Mouse (Mus musculus): ENCODE results near the gene Pitpnm3.

Gene Pitpnm3

DNA sequence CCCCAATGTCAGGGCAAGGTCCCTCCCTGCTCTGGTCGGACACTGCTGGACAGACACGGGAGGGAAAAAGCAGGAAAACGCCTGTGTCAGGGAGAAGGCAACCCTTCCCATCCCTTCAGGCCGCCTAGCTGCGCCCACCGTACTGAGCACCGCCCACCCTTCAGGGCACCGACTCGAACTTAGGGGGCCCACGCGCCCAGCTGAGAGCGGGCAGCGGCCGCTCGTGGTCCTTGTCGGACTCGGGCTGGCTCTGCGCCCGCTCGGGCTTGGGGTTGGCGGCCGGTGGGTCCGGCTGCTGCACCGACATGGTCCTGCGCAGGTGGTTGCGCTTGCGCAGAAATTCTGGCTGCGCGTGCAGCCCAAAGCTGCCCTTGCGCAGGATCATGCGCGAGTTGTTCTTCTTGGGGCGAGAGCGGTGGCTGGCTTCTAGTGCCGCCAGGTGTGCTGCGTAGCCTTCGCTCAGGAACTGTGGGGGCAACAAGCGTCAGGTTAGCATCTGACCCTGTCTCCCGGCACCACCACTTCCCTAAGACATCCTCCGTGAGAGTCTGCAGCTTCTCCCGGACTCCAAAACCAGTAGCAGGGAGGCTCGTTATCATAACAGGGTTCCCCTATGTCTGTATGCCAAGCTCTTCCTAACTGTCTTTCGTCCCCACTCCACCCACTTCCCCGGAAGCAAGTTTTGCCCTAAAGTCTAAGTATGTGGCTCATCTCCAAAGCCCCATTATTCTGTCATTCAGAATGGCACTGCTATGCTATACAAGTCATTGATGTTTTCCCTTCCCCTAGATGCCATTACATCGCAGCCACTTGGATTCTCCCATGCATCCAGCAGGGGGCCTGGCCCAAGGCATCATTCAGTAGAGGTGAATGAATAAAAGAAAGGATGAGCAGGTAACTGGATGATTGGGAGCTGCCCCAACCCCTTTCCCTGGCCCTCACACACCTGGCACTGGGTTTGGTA, 84.4 kb downstream of the Pitpnm3 start:
- DNase-seq (ENCODE audit: low read depth), result no peak

- no peak for DNase-seq (ENCODE audit: low read depth)
Observed at GRCm38 (mm10) chr11:72050168-72050894, 85.2 kb downstream of the Pitpnm3 start.

DNA sequence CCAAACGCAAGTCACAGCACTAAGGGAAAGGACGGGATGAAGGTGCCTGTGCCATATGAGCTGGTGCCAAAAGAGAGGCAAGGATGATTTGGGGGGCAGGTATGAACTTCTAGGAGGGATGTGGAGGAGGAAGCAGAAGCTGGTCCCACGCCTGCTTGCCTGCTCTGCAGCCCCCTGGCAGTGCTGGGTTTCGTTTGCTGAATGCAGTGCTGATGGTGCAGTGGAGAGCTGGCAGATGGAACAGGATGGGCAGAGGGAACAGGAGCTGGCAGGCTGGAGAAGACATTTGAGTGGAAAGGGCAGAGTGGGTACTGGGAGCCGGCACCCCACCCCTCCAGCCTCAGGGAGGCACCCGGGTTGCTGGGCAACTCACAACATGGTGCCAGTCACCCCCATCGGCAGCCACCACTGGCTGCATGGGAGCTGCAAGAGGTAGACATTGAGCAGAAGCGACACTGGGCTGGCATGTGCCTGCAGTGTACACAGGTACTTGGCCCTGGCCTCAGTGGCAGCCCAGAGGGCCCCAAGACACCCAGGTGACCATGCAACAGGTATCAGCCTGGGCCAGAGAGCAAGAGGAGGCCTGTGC, 86.3 kb downstream of the Pitpnm3 start:
- DNase-seq (ENCODE audit: low read depth), result no peak

- DNase-seq (ENCODE audit: low read depth), result no peak
Observed at GRCm38 (mm10) chr11:72048730-72049129, 86.8 kb downstream of the Pitpnm3 start.

GRCm38 (mm10) chr11:72044231-72044630, 91.3 kb downstream of the Pitpnm3 start:
- no peak for DNase-seq (ENCODE audit: low read depth)

DNA sequence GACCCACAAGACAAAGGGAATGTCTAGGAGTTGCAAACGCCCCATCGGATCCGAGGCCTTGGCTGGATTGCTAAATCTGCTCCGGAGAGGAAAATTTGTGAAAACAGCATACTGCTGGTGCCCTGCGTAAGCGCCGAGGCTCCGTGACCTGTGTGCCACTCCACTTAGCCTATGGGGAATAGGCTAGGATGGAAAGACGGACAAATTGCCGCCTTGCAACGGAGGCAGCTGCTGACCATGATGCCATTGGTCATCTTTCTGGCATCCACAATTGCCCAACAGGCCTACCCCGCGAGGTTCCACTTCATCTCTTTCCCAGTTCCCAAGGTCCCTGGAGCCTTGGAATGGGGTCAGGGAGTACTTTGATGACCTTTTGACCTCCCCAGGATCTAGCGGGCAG, 92.9 kb downstream of the Pitpnm3 start:
- DNase-seq (ENCODE audit: low read depth), result no peak

DNA sequence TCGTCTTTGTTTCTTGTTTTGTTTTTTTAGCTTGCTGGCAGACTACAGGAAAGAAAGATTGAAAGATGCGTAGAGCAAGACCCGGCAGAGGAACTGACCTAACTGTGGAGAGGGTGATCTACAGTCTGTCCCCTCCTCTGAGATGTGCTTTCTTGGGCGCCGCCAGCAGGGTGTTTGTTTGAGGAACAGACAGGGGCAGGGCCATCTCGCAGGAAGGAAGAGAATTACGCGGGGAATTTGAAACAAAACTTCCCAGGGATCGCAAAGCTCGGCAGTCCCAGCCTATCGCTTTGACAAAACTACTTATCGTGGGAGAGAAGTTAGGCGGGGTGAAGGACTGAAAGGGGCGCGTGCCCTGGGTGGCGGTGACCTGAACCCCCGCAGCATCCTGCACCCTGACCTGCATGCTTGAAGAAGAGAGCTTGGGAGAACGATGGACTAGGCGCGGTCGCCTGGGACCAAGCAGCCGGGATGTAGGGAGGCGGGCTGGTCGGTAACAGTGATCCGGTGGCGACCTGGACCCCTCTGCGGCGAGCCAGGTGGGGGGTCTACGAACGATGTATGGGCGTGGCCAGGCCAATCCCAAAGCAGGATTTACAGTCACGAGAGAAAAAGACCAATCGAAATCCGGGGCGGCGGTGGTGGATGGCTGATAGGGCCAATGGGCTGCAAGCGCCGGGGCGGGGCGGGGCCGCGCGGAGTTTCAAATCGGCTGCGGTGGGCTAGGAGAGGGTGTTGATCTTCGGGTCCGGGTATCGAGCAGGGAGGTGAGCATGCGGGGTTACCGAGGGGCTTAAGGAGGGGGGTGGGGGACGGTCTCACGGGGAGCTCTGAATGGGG, 93.6 kb downstream of the Pitpnm3 start, which contains the start of gene Pimreg:
Gene Pimreg (plus strand): TSS at position 265 of the 840 bp plus-strand sequence.
- DNase-seq (ENCODE audit: low read depth), result peak; percentile 51

DNA sequence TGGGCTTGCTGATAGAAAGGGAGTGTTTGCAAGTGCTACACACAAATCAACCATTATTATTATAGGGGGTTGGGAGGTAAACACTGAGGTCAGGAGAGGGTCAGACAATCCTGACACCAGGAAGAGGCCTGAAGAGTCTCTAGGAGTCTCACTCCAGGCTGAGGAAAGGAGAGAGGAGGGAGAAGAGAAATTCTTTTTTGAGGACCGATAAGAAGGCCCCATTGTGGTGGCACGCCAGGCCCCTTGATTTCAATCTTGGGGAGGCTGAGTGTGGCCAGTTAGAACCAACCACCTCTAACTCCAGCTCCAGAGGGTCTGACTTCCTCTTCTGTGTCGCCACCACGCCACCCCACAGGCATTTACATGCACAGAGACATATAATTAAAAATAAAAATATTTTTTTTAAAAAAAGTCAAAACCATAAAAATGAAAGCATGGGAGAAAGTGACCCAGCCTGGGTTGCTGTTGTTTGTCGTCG, 94.2 kb downstream of the Pitpnm3 start:
- DNase-seq (ENCODE audit: low read depth), result no peak

GRCm38 (mm10) chr11:72039599-72040386, 95.8 kb downstream of the Pitpnm3 start:
- no peak for DNase-seq (ENCODE audit: low read depth)

DNA sequence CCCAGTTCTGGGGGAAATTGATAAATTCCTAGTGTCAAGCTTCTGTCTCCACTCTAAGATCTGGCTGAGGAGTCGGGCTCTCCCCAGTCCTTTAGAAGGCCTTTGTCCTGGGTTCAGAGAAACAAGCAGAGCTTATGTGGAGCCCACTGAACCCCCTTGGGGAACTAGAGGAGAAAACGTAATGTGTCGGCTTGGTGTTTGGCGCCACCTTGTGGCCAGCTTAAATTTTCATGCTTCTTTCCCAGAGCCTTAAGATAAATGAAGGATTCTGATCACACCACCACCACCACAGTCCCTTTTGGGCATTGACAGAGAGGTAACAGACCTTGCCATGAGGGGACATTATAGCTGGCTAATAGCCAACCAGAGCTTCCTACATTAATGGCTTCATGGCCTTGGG, 97.6 kb downstream of the Pitpnm3 start:
- DNase-seq (ENCODE audit: low read depth), result no peak

DNA sequence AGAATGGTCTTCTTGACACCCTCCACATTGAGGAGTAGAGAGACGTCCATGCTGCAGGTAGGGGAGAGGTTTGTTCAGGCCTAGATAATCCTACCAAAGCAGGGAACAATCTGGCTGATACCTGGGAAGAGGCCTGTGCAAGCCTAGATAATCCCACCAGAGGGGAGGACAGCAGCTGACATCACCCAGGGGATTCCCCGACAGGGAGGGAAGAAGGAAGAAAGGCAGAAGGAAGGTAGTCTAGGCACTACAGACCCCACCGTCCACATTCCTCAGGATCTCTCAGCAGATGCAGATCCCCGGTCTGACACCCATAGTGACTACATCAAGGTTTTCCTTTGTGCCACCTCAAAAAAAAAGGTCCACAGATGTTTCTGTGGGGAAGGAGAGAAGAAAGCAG, 98.2 kb downstream of the Pitpnm3 start, which contains the start of gene Aipl1:
Gene Aipl1 (minus strand): TSS at position 101 of the 400 bp plus-strand sequence.
- DNase-seq (ENCODE audit: low read depth), result no peak

- DNase-seq (ENCODE audit: low read depth), result no peak
Observed at GRCm38 (mm10) chr11:72032589-72032988, 103.0 kb downstream of the Pitpnm3 start.

DNA sequence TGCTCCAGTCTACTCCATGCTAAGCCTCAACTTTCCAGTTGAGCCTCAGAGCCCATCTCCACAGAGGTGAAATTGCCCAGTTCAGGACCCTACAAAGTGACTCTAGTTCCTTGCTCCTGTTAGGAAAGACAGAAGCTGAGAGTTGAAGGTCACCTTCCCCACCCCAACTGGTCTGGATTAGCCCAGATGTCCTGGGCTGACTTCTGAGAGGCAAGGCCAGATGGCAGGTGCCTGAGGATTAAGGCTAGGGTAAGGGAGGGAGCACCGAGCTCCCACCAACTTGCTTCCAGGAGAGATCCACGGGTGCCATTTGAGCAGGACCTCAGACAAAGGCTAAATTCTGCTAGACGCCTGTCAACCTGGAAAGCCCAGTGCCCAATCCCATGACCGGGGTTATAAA, 103.5 kb downstream of the Pitpnm3 start:
- no peak for DNase-seq (ENCODE audit: low read depth)

DNA sequence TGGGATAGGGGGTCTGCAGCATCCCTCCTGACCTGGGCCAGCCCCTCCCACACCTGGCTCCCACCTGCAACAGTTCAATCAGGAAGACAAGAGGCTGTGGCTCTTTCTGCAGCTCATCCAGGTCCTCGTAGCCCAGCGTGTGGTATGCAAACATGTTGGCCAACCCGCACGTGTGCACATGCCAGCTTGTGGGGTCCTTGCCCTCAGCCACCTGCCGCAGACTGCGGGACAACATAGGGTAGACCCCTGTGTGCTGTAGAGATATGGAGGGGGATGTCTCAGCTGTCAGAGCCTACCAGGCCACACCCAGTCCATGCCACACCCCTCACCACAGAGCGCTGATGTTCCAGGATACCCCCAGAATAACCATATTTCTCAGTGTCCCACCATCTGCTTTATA, 104.2 kb downstream of the Pitpnm3 start:
- DNase-seq (ENCODE audit: low read depth), result no peak

DNA sequence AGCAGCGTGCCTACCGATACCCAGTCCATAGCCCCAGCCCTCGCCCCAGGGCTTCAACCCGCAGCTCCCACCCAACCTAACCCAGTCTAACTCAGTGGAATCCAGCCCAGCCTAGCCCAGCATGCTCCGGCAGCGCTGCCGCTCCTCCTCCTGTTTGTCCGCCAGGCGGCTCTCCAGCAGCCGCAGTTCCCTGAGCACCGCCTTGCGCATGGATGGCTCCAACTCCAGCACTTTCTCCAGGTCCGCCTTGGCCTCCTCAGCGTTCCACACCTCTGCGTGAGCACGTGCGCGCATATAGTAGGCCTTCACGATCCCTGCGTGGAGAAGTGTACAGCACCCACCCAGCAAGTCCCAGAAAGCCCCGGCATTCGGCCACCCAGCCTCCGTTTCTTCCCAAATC, 106.4 kb downstream of the Pitpnm3 start:
- DNase-seq (ENCODE audit: low read depth), result no peak

DNA sequence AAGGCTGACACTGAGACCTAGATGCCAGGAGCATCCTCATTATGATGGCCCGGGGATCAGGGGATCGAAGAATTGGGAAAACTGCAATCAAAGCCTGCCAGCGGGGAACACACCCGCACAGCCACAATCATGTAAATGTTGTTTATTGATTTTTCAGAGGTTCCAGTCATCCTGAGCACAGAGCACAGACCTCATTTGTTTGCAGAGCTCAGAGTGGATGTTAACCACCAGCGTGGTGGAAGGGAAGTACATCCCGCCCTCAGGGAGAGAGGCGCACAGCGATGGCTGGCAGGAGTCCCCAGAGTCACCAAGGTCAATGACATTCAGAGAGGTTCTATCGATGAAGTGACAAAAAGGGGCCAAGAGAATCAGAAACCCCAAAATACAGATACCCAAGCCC, 107.7 kb downstream of the Pitpnm3 start:
- no peak for DNase-seq (ENCODE audit: low read depth)

DNA sequence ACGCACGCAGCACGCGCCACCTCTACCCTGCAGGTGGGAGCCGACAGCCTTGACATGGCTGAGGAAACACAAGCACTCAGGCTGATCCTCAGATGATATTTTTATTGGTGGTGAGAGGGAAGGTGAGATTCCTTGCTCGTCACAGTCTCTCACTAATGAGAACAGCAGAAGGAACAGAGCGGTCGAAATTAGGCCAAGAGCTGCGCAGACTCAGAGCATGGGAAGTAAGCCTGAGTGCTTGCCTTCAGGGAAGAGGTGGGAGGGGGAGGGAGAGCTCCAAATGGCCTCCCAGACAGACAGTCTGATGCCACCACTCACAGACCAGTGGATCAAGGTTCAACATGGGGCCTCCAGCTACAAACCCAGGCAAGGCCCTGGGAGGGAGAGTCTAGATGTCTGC, 109.1 kb downstream of the Pitpnm3 start:
- no peak for DNase-seq (ENCODE audit: low read depth)

DNA sequence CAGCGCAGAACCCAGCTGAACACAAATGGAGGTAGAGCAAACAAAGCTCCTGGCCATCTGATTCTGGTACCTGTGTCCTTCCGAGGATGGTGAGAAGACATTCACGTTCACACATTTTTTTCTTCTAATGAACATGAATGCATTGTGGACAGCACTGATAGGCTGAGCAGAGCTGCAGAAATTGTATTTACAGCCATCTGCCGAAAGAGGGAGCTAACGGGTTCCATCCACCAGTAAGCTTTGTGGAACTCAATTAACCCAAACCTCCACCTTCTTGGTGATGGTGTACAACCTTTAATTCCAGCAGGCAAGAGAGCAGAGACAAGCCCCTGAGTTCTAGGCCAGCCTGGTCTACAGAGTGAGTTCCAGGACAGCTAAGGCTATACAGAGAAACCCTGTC, 109.7 kb downstream of the Pitpnm3 start:
- DNase-seq (ENCODE audit: low read depth), result no peak

- no peak for DNase-seq (ENCODE audit: low read depth)
Observed at GRCm38 (mm10) chr11:72024193-72024781, 111.3 kb downstream of the Pitpnm3 start.

DNA sequence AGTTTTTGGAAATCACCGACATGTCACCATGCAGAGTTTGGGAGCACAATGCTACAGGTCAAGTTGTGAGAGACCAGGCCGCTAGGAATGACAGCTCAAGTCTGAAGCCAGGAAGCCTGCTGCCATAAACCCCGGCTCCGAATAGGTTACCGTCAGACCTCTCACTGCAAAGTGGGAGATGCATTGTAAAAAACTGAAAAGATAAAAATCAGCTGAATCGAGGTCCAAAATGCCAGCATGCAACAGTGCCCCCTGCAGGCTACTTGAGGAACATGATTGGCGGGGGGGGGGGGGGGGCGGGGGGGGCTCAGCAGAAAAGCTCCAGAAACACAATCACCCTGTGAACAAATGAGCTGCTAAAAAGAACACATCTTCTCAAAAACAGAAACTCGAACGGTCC, 112.0 kb downstream of the Pitpnm3 start:
- DNase-seq (ENCODE audit: low read depth), result no peak

All from fibroblast of lung, adult 2 months (primary cell).